Mouse (Mus musculus) liver, adult 2 months (tissue): ENCODE results near the gene Zfp27.

ENCODE experiments used
- CTCF ChIP-seq: fragments of 200-500 bp; IDR thresholded peaks from 2 replicates; pipeline ENCODE4 v1.5.1; 2011; ENCODE audit warnings: low read depth, low read length, control low read depth
- POLR2A ChIP-seq: fragments of 200-500 bp; IDR thresholded peaks from 2 replicates; pipeline ENCODE4 v1.6.1; 2011; ENCODE audit warnings: low read length, control low read depth; ENCODE audit not compliant: insufficient read depth; ENCODE audit errors: extremely low read depth

GRCm38 (mm10) chr7:29861660-29862059, 44.7 kb downstream of the Zfp27 start:
- TF ChIP-seq POLR2A (no peak), CTCF (no peak)
